Mouse (Mus musculus) frontal cortex, postnatal 10 days (tissue): ENCODE measurements around the gene Rinl.
A peak's percentile ranks its signal among the peaks of the same experiment; 100 is the strongest.

Source experiments
- DNase-seq, 2 experiments: peaks; one replicate each; pipeline ENCODE4 v3.0.0; 2022; ENCODE audit warnings: low spot score in 2 of 2, mixed read lengths in 1 of 2

Gene Rinl

DNA sequence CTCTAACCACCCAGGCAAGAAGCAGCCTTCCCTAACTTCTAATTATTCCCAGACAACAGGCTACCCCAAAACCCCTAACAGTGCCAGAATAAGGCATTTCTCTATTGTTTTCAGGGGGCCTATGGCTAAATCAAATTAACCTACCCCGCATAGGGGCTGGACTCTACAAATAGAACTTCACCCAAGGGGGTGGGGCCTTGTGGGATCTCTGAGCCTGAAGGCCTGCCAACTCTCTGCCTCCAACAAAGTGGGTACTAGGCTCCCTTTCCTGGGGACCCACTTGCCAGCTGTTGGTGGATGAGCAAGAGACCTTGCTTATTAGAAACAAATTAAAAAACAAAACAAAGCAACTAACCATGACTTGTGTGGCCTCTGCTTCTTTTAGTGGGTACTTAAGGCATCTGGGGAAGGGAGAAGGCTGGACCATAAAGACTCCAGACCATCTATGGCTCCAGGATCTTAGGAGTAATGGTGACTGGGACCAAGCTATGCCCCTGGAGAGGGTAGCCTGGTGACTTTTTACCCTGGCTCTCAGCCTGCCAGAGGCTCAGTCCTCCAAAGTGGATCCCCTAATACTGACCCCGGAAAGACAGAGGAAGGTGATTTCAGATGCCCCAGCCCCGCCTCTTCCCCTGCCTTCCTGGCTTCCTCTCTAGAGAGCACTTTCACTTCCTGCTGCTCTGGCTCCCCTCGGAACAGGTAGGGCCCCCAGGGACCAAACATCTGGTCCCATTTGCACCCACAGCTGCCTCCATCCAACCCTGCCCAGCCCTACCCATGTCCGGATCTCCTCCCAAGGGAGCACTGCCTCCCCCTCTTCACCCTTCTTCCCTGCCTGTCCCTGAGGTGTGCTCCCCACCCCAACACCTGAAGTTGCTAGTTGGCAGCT, at the start of gene Rinl:
Gene Rinl, plus strand, starts transcription at position 663 of the 889 bp plus-strand sequence.
- no peak for DNase-seq

DNA sequence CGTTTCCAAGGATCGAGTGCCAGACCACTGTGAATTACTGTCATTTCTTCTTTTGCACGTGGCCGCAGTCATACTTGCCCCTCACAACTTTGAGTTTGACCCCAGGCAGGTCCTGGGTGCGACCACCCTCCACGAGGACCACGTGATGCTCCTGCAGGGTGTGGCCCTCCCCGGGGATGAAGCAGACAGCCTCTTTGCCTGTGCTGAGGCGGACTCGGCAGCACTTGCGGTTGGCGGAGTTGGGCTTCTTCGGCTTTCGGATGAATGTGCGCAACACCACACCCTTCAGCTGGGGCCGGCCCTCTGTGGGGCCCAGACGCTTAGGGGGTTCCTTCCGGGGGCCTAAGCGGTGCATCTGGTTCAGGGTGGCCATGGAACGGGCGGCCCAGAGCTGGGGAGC, 48.9 kb upstream of the Rinl start:
- no peak for DNase-seq

DNA sequence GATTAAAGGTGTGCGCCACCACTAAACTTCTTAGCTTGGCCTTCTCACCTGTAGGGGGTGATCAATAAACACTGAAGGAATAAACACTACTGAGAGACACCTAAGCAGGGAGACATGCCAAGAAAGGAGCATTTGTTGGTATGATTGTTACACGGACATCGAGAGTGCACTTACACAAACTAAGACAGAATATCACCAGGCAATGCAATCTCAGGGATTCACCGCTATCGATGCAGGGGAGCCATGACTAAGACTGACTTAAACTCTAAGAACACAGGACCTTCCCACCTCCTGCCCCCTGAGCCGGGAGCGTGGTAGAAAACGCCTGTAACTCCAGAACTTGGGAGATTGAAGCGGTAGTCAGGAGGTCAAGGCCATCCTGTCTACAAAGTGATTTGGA, 47.8 kb upstream of the Rinl start:
- no peak for DNase-seq

DNA sequence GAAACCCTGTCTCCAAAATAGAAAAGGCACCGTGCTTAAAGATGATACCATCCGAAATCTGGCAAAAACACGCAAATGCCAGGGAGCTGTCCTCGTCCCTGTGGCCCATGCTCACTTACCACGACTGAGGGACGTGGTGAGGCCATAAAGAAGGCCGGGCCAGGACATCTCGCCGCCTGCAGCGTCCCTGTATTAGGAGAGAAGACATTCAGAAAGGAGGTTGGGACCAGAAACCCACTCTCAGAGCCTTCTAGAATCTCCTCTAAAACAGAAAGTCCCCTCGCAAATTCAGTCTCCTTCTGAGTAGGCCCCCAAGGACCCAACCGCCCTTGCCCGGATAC, 47.4 kb upstream of the Rinl start:
- no peak for DNase-seq

DNA sequence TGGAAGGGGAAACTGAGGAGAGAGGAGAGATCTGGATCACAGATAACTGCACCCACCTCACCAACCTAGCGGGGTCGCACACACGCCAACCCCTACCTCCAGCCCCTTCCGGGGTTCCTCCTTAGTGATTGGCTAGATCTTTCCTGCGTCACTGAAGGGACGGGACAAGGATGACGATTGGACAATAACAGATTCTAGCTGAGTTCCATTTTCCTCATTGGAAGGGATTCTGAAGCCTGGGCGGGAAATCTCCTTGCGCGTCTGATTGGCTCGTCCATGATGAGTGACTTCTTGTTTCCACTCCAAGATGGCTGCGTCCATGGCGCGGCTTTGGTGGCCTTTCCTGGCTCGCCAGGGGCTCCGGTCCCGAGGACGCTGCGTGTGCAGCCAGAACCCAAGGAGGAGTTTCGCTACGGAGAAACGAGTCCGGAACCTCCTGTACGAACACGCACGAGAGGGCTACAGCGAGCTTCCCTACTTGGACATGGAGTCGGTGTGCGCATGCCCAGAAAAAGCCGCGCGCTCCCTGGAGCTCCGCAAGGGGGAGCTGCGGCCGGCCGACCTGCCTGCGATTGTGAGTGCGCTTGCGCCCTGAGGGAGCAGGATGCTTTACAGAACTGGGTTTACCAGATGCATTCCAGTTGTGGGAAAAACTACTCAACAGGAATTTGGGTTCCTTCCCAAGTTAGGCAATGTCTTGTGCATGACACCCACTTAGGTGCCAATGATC, 46.9 kb upstream of the Rinl start, which contains the start of the genes Mrps12 and Sars2:
Gene Mrps12, minus strand, starts transcription at position 112 of the 730 bp plus-strand sequence.
Gene Sars2, plus strand, starts transcription at position 284 of the 730 bp plus-strand sequence.
- DNase-seq, result peak; percentile 94 to 95

DNA sequence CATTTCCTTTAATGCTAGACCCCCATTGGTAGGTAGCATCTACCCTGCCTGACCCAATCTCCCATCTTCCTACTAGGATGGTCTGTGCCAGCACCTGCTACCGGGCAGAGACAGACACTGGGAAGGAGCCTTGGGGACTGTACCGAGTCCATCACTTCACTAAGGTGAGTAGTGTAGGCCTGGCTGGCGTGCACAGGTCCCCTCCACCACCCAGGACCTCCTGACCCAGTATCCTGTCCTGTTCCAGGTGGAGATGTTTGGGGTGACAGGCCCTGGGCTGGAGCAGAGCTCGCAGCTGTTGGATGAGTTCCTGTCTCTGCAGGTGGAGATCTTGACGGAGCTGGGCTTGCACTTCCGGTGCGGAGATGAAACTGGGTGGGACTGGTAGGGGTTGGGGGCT, 38.8 kb upstream of the Rinl start:
- no peak for DNase-seq

DNA sequence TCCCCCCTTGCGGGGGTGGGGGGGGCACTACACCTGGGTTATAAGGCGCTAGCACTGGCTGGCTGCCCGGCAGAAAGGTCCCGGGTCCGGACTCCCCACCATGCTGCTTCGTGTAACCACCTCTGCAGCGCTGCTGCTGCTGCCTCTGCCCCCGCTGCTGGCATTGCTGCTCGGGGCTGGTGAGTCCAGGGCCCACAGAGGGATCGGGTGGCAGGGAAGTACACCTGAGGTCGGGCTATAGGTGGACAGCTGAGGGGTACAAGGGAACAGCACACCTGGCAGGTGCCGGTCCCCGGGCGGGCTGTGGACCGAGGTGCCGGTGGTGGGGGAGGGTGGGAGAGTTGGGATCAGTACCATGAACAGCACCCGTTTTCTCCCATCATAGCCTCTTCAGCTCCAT, 32.7 kb upstream of the Rinl start, which contains the start of gene Ccer2:
Gene Ccer2, plus strand, starts transcription at position 96 of the 400 bp plus-strand sequence.
- DNase-seq, result no peak

DNA sequence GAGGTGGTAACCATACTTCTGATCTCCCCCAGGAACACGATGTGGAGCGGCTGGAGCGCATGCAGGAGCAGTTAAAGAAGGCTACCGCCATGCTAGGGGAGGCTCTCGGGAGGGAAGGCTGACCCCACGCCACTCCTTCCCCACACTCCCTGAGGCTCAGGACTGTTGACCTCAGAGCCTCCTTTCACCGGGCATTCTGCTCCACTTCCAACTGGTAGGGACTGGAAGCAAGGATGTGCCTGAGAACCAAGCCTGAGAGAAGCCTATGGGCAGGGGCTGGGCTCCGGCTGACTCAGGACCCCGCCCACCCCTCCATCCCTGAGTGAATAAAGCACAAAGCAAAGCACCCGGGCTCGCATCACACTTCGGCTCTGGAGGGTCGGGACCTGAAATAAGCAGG, 30.1 kb upstream of the Rinl start:
- no peak for DNase-seq

DNA sequence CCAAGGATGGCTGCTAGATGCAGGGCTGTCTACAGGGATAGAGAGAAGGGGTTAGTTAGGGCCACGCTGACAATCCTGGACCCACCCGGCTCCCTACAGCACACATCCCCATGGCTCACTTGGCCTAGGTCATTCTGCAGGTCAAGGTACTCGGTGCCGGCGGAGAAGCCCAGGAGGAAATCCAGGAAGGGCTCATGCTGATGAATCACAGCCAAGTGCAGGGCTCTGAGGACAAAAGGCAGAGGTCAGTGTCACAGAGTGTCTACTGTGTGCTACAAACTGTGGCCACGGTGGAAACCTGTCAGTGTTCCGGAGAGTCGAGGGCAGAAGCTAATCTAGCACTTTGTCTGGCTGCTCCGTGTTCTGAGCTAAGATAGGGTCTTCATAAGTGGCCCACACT, 26.9 kb upstream of the Rinl start:
- DNase-seq, result no peak

DNA sequence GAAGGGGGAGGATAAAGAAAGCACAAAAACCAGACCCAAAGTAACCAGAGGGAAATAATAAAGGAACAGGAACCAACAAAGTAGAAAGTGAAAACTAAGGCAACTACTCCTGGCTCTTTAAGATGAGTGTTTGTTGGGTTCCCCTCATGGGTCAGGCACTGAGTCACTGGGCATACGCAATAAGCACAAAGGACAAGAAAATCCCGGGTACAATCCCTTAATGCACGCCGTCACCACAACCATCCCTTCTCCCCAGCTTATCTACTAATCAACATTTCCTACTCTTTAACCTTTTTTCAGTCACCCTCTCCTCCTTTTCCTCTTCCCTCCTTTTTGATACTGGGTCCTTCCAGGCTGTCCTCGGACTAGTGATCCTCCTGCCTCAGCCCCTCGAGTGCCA, 23.6 kb upstream of the Rinl start:
- no peak for DNase-seq

DNA sequence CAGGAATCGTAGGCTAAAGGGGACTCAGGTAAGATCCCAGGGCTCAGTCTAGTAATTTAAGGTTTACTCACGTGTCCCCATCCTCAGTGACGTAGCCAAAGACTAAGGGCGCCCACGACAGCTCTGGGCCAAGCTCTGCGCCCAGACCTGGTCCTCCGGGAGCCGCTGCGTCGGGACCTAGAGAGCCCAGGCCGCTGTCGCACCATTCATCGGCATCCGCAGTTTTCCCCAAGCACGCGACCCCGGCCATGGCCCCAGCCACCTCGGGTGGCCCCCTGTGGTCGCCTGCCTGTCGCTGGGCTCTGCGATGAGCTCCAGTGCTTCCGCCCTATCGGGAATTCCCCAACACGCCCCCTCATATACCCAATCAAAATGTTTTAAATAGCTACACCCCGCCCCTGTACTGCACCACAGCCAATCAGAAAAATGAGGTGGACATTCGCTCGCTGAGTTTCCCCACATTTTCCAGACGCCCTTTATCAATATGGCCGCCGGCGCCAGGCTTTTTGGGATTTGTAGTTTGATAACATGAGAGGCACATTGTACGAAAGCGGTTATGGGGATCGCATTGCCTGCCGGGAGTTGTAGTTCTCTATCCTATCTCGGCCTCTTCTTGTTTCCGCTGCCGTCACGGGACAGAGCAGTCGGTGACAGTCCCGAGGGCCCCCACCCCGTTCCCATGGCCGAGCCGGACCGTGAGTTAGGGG, 22.4 kb upstream of the Rinl start, which contains the start of gene Sirt2:
Gene Sirt2, plus strand, starts transcription at position 563 of the 707 bp plus-strand sequence.
- peak; percentile 97 to 98 for DNase-seq

DNA sequence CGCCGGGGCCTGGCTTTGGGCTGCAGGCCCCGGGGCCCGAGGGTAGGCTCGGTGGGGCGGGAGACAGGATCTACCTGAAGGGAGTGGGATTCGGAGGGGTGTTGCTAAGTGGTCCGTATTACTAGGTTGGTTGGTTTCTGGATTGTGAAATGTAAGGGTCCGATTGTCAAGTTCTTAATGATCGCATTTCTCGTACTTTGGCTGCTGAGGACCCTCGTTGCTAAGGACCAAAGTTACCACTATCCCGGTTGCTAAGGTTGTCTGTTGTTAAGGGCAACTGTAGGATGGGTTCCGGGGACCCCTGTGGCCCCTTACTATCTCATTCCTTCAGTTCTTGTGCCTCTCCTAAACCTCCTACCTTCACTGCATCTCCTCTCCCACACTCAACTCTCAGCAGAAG, 21.9 kb upstream of the Rinl start:
- DNase-seq, result no peak

DNA sequence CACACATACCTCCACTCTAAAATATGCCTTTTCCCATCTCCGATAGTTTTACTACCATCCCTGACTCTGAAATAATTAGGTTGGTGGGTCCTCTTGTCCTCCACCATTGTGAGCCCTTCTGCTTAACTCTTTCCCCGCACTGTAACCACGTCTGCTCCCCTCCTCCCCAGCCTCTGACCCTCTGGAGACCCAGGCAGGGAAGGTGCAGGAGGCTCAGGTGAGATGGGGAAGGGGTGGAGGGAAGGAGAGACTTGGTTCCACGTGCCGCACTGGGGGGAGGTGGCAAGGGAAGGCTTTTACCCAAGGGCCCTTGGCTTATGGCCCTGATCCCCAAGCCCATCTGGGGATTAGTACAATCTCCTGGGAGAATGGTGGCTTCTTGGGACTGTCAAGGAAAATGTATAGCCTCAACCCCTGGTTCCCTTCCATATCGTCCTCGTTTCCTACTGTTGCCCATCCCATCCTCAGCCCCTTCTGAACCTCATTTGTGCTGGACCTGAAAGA, 21.3 kb upstream of the Rinl start, which contains the start of gene Nfkbib:
Gene Nfkbib, minus strand, starts transcription at position 51 of the 504 bp plus-strand sequence.
- DNase-seq, result no peak

DNA sequence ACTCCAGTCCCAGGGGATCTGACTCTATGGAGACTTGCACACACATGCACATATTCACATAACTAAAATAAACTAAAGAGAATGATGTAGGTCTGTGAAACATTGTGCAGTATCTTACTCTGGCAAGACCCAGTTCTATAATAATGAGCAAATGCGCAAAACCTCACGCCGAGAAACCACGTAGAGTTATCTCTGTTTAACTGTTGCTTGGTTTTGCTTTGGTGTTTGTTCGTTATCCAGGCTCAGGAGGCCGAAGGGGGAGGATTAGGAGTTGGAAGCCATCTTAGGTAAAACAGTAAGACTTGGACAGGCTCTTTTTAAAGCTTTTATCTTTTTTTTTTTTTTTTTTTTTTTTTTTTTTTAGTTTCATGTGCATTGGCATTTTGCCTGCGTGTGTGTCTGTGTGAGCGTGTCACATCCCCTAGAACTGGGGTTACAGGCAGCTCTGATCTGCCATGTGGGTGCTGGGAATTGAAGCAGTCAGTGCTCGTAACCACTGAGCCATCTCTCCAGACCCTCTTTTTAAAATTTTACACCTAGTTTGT, 19.3 kb upstream of the Rinl start:
- no peak for DNase-seq

DNA sequence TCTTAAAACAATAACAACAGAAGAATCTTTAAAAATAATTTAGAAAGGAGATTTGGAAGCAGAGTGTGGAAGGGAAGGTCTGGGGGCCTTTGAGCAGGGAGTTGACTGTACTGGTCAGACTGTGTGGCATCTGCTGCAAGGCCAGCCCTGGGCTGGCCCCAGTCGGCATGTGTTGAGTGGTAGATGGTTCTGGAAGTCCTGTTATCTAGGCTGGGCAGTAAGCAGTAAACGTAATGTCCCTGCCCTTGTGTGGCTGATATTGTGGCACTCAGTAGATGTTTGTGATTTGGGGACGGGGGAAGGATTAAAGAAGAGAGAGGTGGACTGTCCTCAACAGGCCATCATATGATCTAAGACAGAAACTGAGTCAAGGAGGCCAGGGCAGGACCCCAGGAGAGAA, 18.5 kb upstream of the Rinl start:
- DNase-seq, result no peak

DNA sequence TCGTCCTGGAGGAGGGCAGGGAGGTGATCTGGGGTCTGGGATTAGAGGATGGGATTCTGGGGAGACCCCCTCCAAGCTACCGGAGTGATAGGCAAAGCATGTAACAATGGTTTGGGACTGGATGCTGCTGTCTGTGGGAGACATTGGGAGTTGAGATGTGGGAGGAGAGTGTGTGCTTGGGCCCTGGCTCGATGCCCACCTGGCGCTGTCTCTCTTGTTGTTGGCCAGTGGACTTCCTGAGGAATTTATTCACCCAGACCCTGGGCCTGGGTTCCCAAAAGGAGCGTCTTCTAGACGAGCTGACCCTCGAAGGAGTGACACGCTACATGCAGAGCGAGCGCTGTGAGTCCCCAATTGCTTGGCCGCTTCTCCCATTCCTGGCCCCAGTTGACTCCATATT, 16.9 kb upstream of the Rinl start:
- no peak for DNase-seq

DNA sequence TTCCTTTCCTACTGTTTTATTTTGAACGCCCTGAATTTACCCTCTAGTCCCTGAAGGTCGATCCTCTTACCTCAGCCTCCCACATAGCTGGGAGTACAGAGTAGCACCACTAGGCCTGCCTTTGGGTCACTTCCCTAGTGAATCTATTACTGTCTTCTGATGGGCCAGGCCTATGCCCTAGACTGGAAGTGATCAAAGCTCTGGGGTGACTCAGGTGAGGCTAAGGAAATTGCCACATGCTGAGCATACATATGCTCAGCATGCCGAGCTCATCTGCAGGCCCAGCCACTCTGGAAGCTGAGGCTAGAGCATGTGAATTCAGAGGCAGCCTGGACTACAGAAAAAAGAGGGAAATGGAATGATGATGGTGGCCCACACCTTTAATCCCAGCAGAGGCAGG, 15.6 kb upstream of the Rinl start:
- no peak for DNase-seq

DNA sequence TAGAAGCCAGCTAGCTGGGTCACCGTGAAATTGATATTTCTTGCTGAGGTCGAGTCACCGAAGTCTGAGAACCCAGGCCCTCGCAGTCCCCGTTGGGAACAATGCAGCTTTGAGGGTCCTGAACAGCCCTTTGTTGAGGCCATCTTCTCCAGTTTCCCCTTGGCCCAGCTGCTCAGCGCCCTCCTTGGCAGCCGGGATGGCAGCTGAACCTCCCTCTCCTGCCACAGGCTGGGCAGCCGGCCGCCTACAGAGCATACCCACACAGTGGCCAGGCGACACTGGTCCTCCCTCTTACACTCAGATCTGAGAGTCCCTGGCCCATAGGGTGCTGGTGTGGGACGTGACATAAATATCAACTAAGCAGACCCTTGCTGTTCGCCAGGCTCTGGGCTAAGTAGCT, 14.6 kb upstream of the Rinl start:
- DNase-seq, result no peak

DNA sequence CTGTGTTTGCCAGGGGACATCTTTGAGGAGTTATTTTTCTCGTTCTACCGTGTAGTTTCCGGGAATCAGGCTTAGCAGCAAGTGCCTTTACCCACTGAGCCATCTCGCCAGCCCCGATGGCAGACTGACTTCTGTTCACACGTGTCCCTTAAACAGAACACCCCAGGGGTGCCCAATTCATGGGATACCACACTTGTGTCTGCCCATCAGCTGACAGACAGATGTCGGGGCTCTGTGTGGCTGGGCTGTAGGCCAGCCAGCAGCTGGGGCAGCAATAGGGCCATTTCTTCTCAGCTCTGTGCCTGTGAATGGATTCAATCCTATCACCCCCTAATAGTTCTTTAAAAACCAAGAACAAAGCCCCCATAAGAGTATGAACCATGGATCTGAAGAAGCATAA, 13.6 kb upstream of the Rinl start:
- DNase-seq, result no peak

DNA sequence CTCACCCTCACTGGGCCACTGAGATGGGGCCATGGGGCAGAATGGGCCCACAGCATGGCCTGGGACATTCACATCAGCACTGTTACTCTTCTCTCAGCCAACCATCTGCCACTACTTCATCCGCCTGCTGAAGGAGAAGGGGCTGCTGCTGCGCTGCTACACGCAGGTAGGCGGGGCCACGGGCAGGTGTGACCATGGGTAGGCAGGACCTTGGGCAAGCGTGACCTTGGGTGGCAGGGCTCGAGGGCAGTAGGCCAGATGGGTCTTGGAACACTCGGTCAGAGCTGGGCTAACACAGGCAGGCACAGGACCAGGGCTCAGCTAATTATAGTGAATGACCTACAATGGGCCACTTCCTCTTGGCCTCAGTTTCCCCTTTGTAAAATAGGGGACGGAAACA, 9.9 kb upstream of the Rinl start:
- DNase-seq, result no peak

DNA sequence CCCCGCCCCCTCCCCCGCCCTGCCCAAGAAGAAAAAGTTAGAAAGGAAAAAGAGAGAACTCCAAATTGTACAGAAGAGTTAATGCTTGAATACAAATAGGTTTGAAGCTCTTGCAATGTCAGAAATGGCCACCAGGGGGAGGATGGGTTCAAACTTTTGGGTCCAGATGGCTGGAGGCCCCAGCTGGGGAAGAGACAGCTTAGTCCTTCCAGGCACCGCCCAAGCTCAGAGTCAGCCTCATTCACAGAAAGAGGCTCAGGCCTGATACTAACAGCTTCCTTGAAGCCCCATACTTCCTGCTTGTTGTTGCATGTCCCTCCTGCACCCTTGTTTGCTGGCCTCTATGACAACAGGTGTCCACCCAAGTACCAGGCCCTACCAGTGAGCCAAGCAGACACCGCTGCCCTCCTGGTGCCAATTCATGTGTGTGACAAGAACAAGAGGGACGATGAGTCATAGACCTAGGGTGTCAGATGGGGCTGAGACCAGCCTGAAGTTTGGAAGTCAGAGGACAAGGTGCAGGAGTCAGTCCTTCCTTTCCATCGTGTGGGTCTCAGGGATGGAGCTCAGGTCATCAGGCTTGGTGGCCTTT, 8.6 kb upstream of the Rinl start:
- DNase-seq, result peak; percentile 82 to 84
